Mouse (Mus musculus): ENCODE measurements around the gene Ang2. TPM values are rescaled to one million over a fixed set of nuclear protein-coding genes. Genes with fewer than 3 reads are reported as not detected.
"Not testable (repeated sequence)": the region's sequence is repeated elsewhere in the genome, so short reads cannot be mapped to it uniquely, and the experiment has no call there.

Gene Ang2
- not detected in 2 replicates for polyA plus RNA-seq (2016; fragmentation: Nextera tagmentation; extraction: Ambion mirVana)

DNA sequence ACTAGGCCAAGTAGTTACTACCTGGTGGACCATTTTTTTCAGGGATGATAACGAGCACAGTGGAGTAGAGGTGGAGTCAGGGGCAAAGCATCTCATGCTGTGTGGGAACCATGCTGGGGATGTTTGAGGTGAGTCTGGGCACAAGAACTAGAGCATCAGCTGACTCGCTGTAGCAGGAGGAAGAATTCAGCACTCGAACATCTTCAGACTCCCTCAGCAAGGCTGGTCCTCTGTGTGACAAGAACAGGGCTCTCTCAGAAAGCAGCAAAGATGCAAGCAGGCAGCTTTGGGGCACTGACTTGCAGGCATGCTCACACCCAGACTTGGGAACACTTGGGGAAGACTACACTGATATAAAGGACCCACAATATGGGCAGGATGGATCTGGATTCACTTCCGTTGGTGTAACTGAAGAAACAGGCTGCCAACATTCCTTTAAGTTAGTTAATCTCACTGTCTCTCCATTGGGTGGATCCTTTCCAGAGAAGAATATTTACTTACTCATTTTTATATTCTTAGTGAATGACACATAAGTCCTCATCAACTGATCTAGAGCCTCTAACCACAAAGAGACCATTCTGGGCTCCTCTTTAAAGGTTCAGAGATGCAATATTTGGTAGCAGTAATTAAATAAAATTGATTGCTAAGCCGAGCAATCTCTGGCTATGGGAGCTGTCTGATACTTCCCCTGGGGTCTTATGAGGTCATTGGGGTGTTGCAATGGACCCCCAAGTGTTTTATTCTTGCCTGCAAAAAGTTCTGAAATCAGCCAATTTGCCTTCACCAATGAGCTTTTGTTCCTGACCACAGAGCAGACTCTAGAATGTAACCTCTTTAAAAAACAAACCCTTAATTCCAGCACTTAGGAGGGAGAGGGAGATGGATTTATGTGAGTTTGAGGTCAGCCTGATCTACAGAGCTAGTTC lies at the start of gene Ang2:
Gene Ang2 (minus strand): TSS at position 51 of the 926 bp plus-strand sequence.
- Histone ChIP-seq H3K9me3 (replicated peaks) (no peaks in the 10 kb centered on the region), H3K4me3 (no peak within 1 kb of the TSS), H3K36me3 (no peaks in the 10 kb centered on the region), H3K27me3 (ENCODE audit: low read depth, poor library complexity, severe bottlenecking) (no peaks in the 10 kb centered on the region), H3K27ac (no peak within 1 kb of the TSS), H3K4me1 (no peaks in the 10 kb centered on the region)
- WGBS = 84% methylated on average over 5 of the region's 5 CpGs
- no peak for DNase-seq (ENCODE audit: low spot score)

DNA sequence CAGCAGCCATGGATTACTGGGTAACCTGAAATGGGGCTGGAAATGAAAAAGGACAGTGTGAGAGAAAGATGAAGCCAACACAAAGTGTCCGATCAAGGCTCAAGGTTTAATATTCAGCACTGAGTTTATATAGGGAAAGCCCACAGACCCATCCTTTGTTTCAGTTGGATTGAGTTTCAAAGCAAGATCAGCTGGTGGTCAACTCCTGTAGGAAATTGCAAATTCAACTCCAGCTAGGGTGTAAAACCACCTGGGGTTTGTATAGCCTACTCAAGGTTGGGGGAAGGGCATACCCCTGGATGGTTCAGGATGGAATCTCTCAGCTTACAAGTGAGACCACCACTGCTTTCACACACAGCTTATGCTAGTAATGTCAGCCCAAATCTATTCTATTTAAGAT lies 48.8 kb upstream of the Ang2 start:
- H3K4me3 ChIP-seq = no peak overlapping the region
- no peak overlapping the region for H3K27ac ChIP-seq
- WGBS = 88% methylated on average over 1 of the region's 1 CpGs
- no peaks in the 10 kb centered on the region for H3K27me3 ChIP-seq (ENCODE audit: low read depth, poor library complexity, severe bottlenecking)
- DNase-seq (ENCODE audit: low spot score) = no peak
- H3K9me3 ChIP-seq (replicated peaks) = no peaks in the 10 kb centered on the region
- peaks cover 3% of the 10 kb centered on the region; the same call in 1 of the 2 replicates for H3K4me1 ChIP-seq
- no peaks in the 10 kb centered on the region for H3K36me3 ChIP-seq

DNA sequence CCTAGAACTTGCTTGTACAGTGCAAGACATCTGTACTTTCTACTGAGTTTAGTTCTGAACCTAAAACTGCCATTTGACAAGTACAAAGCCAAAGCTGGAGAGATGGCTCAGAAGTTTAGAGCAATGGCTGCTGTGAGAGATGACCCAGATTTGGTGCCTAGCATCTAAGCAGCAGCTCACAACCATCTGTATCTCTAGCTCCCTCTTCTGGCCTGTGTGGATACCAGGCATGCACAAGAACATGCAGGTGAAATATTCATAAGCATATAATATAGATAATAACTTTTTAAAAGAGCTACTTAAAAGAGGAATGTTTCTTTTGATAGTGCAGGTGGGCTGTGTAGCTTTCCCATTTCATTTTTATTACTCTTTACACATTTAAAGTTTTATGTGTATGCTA lies 42.0 kb upstream of the Ang2 start:
- no peak for DNase-seq (ENCODE audit: low spot score)
- Histone ChIP-seq H3K4me3 (no peak overlapping the region), H3K4me1 (peaks cover 5% of the 10 kb centered on the region; the same call in 1 of the 2 replicates), H3K9me3 (replicated peaks) (no peaks in the 10 kb centered on the region), H3K36me3 (no peaks in the 10 kb centered on the region), H3K27ac (no peak overlapping the region), H3K27me3 (ENCODE audit: low read depth, poor library complexity, severe bottlenecking) (no peaks in the 10 kb centered on the region)

DNA sequence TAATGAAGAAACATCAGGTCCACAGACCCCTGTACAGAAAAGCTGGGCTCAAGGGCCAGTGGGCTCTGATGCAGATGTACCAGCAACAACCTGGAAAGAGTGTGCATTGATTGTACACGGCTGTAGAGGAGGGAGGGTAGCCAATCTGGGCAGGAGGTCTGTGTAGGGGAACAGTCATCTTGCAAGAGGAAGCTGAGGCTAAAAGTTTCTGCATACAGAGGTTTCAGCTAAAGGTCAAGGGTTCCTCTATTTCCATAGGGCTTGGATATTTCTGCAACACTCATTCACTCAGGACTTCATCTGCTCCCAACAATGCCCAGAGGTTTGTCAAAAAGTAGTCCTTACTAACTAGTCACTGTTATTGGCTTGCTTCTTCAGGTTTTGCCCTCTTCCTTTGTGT lies 38.5 kb upstream of the Ang2 start:
- H3K27me3 ChIP-seq (ENCODE audit: low read depth, poor library complexity, severe bottlenecking); H3K4me1 ChIP-seq; H3K4me3 ChIP-seq; H3K36me3 ChIP-seq; DNase-seq (ENCODE audit: low spot score); H3K9me3 ChIP-seq (replicated peaks); H3K27ac ChIP-seq: not testable (repeated sequence)
- WGBS = 92% methylated on average over 1 of the region's 1 CpGs

DNA sequence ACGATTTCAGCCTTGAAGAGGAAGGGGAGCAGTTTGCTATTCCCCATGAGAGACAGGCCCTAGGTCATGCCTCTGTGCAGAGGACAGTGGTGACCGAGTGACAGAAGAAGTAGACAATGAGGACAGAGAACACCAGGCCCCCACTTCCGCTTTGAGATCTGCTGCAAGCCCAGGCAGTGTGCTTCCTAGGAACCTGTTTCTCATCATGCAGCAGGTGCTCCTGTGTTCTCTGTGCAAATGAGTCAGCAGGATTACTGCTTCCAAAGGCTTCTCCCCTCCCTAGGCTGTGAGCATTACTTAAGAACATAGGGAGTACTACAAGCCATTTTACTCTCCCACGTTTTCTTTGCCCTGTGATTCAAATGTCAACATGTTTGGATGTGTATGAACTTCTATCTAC lies 30.7 kb upstream of the Ang2 start:
- H3K4me1 ChIP-seq; H3K36me3 ChIP-seq; H3K9me3 ChIP-seq (replicated peaks); DNase-seq (ENCODE audit: low spot score); H3K27me3 ChIP-seq (ENCODE audit: low read depth, poor library complexity, severe bottlenecking); H3K4me3 ChIP-seq; H3K27ac ChIP-seq: not testable (repeated sequence)
- 64% methylated on average over 4 of the region's 4 CpGs for WGBS

DNA sequence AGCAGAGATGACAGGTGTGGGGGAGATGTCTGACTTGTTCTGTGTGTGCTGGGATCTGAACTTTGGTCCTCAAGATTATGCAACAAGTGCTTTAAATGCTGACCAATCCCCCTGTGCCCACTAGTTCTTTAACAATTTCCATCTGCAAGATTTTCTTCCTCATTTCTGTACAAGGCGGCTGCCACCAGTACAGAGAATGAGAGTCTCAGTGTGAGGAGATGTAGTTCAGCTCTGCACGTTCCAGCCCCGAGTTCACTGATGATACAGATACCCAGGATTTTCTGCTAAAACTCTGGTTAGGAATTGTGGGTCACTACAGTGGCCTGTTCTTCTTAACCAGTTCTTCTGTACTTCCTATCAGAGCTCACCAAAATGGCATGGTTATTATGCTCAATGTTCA lies 21.1 kb upstream of the Ang2 start:
- H3K4me1 ChIP-seq; H3K36me3 ChIP-seq; H3K27ac ChIP-seq; DNase-seq (ENCODE audit: low spot score); H3K9me3 ChIP-seq (replicated peaks); H3K27me3 ChIP-seq (ENCODE audit: low read depth, poor library complexity, severe bottlenecking); H3K4me3 ChIP-seq: not testable (repeated sequence)
- WGBS = 94% methylated on average over 3 of the region's 3 CpGs

DNA sequence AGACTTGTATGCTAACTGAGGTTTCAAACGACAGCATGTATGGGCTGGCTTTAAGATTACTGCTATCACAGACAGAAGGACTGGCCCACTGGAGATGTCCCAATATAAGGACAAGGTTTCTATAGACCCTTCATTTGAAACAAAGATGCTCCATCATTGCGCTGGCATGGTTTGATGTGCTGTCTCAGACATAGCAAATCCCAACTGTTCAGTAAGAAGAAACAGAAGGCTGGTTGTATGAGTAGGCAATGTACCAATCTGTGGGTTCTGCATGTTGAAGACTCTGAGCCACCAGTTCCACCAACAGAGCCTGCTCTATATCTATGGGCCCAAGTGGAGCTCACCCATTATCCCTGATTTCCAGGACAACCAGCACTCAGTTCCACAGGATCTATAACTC lies 4.2 kb upstream of the Ang2 start, which contains the start of gene Ear14:
Gene Ear14 (plus strand): TSS at position 277 of the 400 bp plus-strand sequence.
- DNase-seq (ENCODE audit: low spot score) = no peak
- H3K27ac ChIP-seq = no peak within 1 kb of the TSS
- H3K36me3 ChIP-seq = no peaks in the 10 kb centered on the region
- no peaks in the 10 kb centered on the region for H3K4me1 ChIP-seq
- WGBS = 89% methylated on average over 2 of the region's 2 CpGs
- no peaks in the 10 kb centered on the region for H3K9me3 ChIP-seq (replicated peaks)
- no peaks in the 10 kb centered on the region for H3K27me3 ChIP-seq (ENCODE audit: low read depth, poor library complexity, severe bottlenecking)
- H3K4me3 ChIP-seq = no peak within 1 kb of the TSS

DNA sequence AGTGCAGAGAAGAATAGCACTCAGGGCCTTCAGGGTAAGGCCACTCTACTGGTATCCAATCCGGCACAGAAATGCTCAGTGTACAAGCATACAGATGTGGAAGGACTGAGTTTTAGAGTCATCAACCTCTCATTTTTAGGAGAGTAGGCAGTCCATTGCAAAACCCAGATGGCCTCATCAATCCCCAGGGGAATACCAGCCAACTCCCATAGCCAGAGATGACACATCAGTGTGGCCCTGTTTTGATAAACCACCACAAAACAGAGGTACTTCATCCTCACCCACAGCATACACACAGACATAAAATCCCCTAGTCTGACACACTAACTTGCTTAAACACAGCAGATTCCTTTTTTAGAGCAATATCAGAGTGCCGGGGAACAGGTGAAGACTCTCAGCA lies 1.5 kb upstream of the Ang2 start:
- Histone ChIP-seq H3K4me1 (no peaks in the 10 kb centered on the region), H3K9me3 (replicated peaks) (no peaks in the 10 kb centered on the region), H3K4me3 (no peak overlapping the region), H3K27me3 (ENCODE audit: low read depth, poor library complexity, severe bottlenecking) (no peaks in the 10 kb centered on the region), H3K36me3 (no peaks in the 10 kb centered on the region), H3K27ac (no peak overlapping the region)
- 91% methylated on average over 2 of the region's 2 CpGs for WGBS
- DNase-seq (ENCODE audit: low spot score) = no peak

DNA sequence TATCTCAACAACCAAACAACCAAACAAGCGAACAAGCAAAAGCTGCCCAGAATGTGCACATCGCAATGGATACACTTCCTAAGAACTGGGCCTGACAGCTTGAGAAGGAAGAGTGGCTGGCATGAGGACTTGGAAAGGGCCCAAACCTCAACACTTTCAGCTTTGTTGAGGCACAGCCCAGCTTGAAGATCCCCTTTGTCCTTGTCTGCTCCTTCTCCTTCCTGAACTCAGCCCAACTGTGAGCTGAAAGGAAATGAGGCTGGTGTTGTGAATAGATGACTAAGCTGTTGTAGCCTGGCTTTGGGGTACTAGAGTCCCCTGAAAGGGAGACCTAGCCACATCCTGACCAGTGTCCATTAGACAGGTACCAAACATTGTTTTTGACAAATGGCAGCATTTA lies 1.1 kb upstream of the Ang2 start:
- Histone ChIP-seq H3K27me3 (ENCODE audit: low read depth, poor library complexity, severe bottlenecking) (no peaks in the 10 kb centered on the region), H3K36me3 (no peaks in the 10 kb centered on the region), H3K4me3 (no peak overlapping the region), H3K27ac (no peak overlapping the region), H3K4me1 (no peaks in the 10 kb centered on the region), H3K9me3 (replicated peaks) (no peaks in the 10 kb centered on the region)
- no peak for DNase-seq (ENCODE audit: low spot score)
- WGBS = 97% methylated on average over 2 of the region's 2 CpGs

DNA sequence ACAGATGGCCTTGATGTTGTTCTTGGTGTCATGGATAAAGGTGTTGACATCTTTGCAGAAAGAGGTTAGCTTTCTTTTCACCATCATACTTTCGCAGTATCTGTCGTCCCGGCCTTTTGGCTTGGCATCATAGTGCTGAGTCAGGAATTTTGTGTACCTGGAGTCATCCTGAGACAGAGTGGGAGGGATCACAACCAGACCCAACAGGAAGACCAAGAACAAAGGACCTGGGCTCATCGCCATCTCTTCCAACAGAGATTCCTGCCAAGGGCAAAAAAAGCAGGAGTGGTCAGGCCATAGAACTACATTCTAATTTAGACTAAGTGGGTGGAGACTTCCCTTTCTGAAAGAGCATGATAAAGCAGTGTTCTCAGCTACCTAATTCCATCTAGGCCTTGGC lies 3.3 kb downstream of the Ang2 start:
- Histone ChIP-seq H3K4me1 (no peaks in the 10 kb centered on the region), H3K27ac (no peak overlapping the region), H3K9me3 (replicated peaks) (no peaks in the 10 kb centered on the region), H3K27me3 (ENCODE audit: low read depth, poor library complexity, severe bottlenecking) (no peaks in the 10 kb centered on the region), H3K36me3 (no peaks in the 10 kb centered on the region), H3K4me3 (no peak overlapping the region)
- no peak for DNase-seq (ENCODE audit: low spot score)
- WGBS = 97% methylated on average over 4 of the region's 4 CpGs

DNA sequence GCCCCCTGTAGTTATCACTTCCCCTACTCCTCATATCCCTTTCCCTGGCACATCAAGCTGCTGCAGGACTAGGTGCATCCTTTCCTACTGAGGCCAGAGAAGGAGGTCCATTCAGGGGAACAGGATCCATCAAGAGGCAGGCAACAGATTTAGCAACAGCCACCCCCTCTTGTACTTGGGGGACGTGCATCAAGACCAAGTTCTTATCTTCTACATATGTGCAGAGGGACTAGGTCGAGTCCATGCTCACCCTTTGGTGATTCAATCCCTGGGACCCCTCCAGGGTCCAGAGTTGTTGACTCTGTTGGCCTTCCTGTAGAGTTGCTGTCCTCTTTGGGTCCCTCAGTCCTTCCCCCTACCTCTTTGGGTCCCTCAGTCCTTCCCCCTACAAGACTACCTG lies 17.9 kb downstream of the Ang2 start:
- not testable (repeated sequence) for H3K4me1 ChIP-seq; H3K27me3 ChIP-seq (ENCODE audit: low read depth, poor library complexity, severe bottlenecking); H3K4me3 ChIP-seq; H3K9me3 ChIP-seq (replicated peaks); H3K27ac ChIP-seq; H3K36me3 ChIP-seq; DNase-seq (ENCODE audit: low spot score)
- WGBS = 88% methylated on average over 2 of the region's 2 CpGs

DNA sequence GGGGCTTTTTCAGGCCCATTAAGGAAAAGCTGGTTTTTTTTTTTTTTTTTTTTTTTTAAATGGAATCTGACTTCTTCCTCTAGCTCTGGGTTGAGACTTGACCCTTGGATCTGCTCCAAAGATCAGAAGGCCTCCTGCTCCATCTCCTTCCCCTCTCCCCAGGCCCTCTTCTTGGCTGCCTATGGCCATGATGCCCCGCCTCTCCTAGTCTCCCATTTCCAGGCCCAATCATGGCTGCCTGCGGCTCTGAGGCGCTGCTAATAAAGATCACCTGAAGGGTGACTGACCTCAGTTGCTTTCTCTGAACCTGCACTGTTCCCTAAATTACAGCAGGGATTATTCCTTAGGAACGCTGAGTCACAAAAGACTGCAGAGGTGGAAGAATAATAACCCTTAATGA lies 25.1 kb downstream of the Ang2 start:
- 77% methylated on average over 4 of the region's 4 CpGs for WGBS
- no peak for DNase-seq (ENCODE audit: low spot score)
- H3K9me3 ChIP-seq (replicated peaks) = no peaks in the 10 kb centered on the region

DNA sequence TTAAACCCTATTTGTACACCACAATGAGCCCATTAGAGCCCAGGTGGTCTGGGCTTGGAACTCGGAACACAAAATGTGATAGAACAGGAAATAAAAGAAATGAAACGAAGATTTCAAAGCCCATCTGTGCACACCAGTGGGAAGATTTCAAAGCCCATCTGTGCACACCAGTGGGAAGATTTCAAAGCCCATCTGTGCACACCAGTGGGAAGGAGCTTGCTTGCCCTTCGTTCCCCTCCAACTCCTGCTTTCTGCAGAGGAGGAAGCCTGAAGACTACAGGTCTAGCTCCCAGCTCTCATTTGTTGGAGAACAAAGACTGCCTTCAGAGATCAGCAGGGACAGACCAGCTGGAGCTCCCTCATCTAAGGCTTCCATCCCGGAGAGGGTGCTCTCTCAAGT lies 26.0 kb downstream of the Ang2 start:
- not testable (repeated sequence) for H3K36me3 ChIP-seq; H3K27me3 ChIP-seq (ENCODE audit: low read depth, poor library complexity, severe bottlenecking); H3K27ac ChIP-seq; H3K4me3 ChIP-seq; DNase-seq (ENCODE audit: low spot score); H3K4me1 ChIP-seq; H3K9me3 ChIP-seq (replicated peaks)
- 73% methylated on average over 4 of the region's 4 CpGs for WGBS

More for the DNA sequence above, 25.1 kb downstream of the Ang2 start:
- Histone ChIP-seq H3K27ac (no peak overlapping the region), H3K36me3 (no peaks in the 10 kb centered on the region), H3K27me3 (ENCODE audit: low read depth, poor library complexity, severe bottlenecking) (no peaks in the 10 kb centered on the region), H3K4me3 (no peak overlapping the region), H3K4me1 (no peaks in the 10 kb centered on the region)

Measured in limb, embryonic 10.5 days (tissue).